Mouse (Mus musculus) CH12.LX (cell line): ENCODE measurements around the gene Gm13539.

Experiments used
- CTCF ChIP-seq, 2 experiments: IDR thresholded peaks in 1 of 2; conservative IDR thresholded peaks in 1 of 2; 2 replicates each; pipeline ENCODE4 v1.5.1; 2011 to 2012; ENCODE audit warnings: low read depth in 2 of 2, low read length in 2 of 2, improper control_type of control experiment in 1 of 2, inconsistent platforms in 1 of 2, mild to moderate bottlenecking in 1 of 2, moderate library complexity in 1 of 2
- MAFK ChIP-seq: IDR thresholded peaks from 2 replicates; pipeline ENCODE4 v1.6.1; 2011; ENCODE audit warnings: low read length, improper control_type of control experiment; ENCODE audit not compliant: insufficient replicate concordance
- NRF1 ChIP-seq: IDR thresholded peaks from 2 replicates; pipeline ENCODE4 v1.6.1; 2014; ENCODE audit warnings: low read depth, mild to moderate bottlenecking, inconsistent platforms, low read length, improper control_type of control experiment, moderate library complexity
- POLR2A ChIP-seq: IDR thresholded peaks from 2 replicates; pipeline ENCODE4 v1.6.1; 2011; ENCODE audit warnings: low read depth, mild to moderate bottlenecking, improper control_type of control experiment, low read length
- RAD21 ChIP-seq: IDR thresholded peaks from 2 replicates; pipeline ENCODE4 v1.6.1; 2011; ENCODE audit warnings: low read depth, mild to moderate bottlenecking, low read length, improper control_type of control experiment, moderate library complexity
- RCOR1 ChIP-seq: conservative IDR thresholded peaks from 2 replicates; pipeline ENCODE4 v1.6.1; 2012; ENCODE audit warnings: low read depth, mild to moderate bottlenecking, inconsistent platforms, low read length, improper control_type of control experiment
- USF1 ChIP-seq: IDR thresholded peaks from 2 replicates; pipeline ENCODE4 v1.6.1; 2014; ENCODE audit warnings: low read depth, mild to moderate bottlenecking, inconsistent platforms, low read length, improper control_type of control experiment

DNA sequence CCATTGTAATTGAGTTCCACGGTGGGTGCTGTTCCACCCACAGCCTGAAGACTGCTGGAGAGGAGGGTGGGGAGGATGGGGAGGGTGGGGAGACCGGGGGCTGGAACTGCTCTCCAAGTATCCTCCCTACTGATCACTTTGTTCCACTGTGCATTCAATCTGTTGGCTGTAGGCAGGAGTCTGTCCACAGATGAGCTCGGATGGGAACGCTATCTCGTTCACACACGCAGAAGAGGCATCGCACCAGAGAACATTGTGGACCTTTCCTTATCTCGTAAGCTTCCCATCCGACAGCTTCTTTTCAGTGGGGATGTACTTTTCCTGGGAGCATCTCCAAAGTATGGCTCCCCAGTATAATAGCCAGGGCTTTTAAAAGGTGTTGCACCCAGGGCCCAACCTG lies 3.0 kb upstream of the Gm13539 start:
- TF ChIP-seq RAD21 (no peak), CTCF (conservative IDR thresholded peaks at IDR 0.05 in 1 of 2, IDR thresholded peaks at IDR 0.05 in 1 of 2; ENCODE audit: low read depth in 2 of 2, low read length in 2 of 2) (no peak), RCOR1 (no peak), MAFK (no peak), NRF1 (no peak), USF1 (no peak), POLR2A (no peak)
